Mouse (Mus musculus) erythroblast, embryonic 14.5 days (primary cell): ENCODE results near the gene Wdr49.

ENCODE experiments used
- GATA1 ChIP-seq: IDR thresholded peaks from 2 replicates; pipeline ENCODE4 v1.6.1; 2012; ENCODE audit warnings: low read length, inconsistent platforms, mixed read lengths
- TAL1 ChIP-seq: IDR thresholded peaks from 3 replicates; pipeline ENCODE4 v1.6.1; 2012; ENCODE audit warnings: low read length, inconsistent platforms, mixed read lengths

DNA sequence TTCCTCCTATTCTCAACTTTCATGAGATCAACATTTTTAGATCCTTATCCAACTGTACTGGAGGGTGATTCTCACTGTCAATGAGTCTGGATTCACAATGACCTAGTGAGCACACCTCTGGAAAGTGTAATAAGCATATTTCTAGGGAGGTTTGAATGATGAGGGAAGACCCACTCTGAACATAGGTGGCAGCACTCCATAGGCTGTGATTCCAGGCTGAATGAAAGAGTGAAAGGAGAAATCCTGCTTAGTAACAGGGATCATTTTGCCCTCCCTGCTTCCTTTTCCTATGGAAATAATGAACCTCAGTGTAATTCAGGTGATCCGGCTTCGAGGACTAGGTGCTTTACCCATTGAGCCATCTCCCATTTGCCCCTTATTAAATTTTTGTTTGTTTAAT, 180.9 kb downstream of the Wdr49 start:
- TF ChIP-seq TAL1 = no peak
- no peak for TF ChIP-seq GATA1
